Mouse (Mus musculus) C2C12 (cell line): ENCODE measurements around the gene Doc2g.

Source experiments
- CEBPB ChIP-seq: IDR thresholded peaks from one replicate; pipeline ENCODE4 v1.6.1; 2011; ENCODE audit warnings: low read depth, mild to moderate bottlenecking, control low read depth, moderate library complexity
- CTCF ChIP-seq: IDR thresholded peaks from one replicate; pipeline ENCODE4 v1.5.1; 2011; ENCODE audit not compliant: control insufficient read depth, insufficient read depth, insufficient read length
- FOSL1 ChIP-seq: IDR thresholded peaks from one replicate; pipeline ENCODE4 v1.8.0; 2011; ENCODE audit warnings: mild to moderate bottlenecking, low read length; ENCODE audit not compliant: poor library complexity, insufficient read depth, severe bottlenecking
- MAX ChIP-seq: IDR thresholded peaks from one replicate; pipeline ENCODE4 v1.6.1; 2011; ENCODE audit warnings: mild to moderate bottlenecking, control low read depth
- MYOG ChIP-seq: IDR thresholded peaks from one replicate; pipeline ENCODE4 v1.6.1; 2011; ENCODE audit not compliant: control insufficient read depth, insufficient read length; ENCODE audit errors: extremely low read depth
- USF1 ChIP-seq: IDR thresholded peaks from one replicate; pipeline ENCODE4 v1.6.1; 2011; ENCODE audit warnings: low read depth, mild to moderate bottlenecking, control low read depth, moderate library complexity

DNA sequence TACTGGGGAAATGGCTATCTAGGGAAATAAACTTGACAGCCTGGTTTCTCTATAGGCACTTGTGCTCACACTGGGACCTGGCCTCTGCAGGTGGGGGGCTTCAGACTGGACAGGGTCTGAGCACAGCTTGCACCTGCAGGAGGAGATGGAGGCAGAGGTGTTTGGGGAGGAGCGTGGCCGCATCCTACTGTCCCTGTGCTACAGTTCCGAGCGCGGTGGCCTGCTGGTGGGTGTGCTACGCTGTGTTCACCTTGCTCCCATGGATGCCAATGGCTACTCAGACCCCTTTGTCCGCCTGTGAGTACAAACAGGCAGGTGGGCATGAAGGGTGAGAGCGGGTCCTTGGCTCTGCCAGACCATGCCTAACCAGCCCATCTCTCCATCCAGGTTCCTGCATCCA lies 2.9 kb downstream of the Doc2g start:
- no peak for TF ChIP-seq MAX
- no peak for TF ChIP-seq CTCF
- TF ChIP-seq MYOG, result no peak
- TF ChIP-seq FOSL1, result no peak
- no peak for TF ChIP-seq USF1
- no peak for TF ChIP-seq CEBPB
